Mouse (Mus musculus) ES-CJ7 (cell line): ENCODE results near the gene Zfp942.

Experiments used
- DNase-seq: peaks from one replicate; pipeline ENCODE4 v3.0.0; 2011; ENCODE audit warnings: low read depth, low spot score

The Zfp942 gene

GRCm38 (mm10) chr17:21962107-21962907 is at the start of gene Zfp942, which contains the start of gene Zfp943:
Gene Zfp942 (minus strand): TSS chr17:21962464.
Gene Zfp943 (plus strand): TSS chr17:21962552.
- peak; percentile 38 for DNase-seq

DNA sequence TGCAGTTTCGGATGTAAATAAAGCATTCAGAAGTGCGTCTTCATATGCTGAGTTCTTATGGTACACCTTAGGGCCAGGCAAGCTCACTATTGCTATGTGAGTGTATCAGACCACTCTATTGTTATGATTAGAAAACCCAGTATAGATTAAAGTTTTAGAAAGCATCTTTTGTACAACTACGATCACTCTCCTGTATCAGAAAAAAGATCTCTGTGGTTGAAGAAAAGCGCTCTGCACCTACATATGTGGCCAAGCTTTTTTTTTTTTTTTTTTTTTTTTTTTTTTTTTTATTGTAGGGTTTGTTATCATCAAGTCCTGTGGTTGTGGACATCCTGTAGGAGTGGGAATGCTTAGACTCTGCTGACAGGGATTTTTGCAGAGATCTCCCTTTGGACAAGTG is 1.0 kb upstream of the Zfp942 start:
- no peak for DNase-seq

GRCm38 (mm10) chr17:21909456-21910052 is 52.7 kb downstream of the Zfp942 start, which contains the start of gene Zfp995:
Gene Zfp995 (minus strand): TSS chr17:21909926.
- peak; percentile 77 for DNase-seq

DNA sequence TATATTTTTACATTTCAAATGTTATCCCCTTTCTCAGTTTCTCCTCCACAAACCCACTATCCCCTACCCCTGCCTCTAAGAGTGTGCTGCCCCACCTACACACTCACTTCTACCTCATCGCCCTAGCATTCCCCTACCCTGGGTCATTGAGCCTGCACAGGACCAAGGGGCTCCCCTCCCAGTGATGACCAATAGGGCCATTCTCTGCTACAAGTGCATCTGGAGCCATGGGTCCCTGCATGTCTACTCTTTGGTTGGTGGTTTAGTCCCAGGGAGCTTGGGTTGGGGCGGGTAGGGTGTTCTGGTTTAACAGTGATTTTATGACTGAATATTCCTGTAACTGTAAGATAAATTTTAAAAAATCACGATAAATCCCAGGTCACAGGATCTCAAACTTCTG is 53.2 kb downstream of the Zfp942 start:
- DNase-seq: no peak
